8 mouse cellular contexts compared by ENCODE assay signal in the genomic region with DNA sequence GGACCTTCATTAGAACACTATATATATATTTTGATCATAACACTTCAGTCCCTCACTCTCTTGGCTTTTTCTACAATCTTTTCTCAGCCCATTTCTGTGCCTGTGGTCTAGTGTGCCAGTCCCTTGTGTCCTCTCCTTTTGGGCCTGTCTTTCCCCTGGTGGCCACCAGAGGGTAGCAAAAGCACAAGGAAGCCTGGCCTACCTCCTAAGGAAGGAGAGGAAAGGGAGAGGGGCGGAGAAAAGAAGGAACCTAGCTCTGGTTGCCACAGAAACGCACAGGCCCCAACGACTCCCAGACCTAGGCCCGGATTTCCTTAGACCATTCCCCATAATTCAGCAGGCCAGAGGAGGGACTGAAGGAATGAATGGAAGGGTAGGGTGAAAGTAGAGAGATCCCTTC. TPM values are rescaled to one million over a fixed set of nuclear protein-coding genes. Genes with fewer than 3 reads are reported as not detected.
DNase-seq lines count a peak whose midpoint lies in the region; ATAC-seq and TF ChIP-seq lines count a peak whose summit lies in the region.

No protein-coding gene starts in this region.

- DNase-seq in MEL-GATA-1-ER (ENCODE audit: extremely low read depth, low read depth): peak; percentile 68
- peak; percentile 83 to 89 for DNase-seq in cerebellum, adult 2 months
- DNase-seq in forelimb bud, embryonic 11.5 days (ENCODE audit: low read depth, low spot score): peak; percentile 94
- DNase-seq in heart, postnatal 4 days: peak; percentile 91
- DNase-seq in layer of hippocampus, adult 18-20 months (ENCODE audit: low spot score in 2 of 2): peak; percentile 81 to 95
- DNase-seq in lung, embryonic 14.5 days: peak; percentile 95
- DNase-seq in ovary, adult 18-20 months (ENCODE audit: low spot score): peak; percentile 71
- DNase-seq in thymus, adult 18-20 months: peak; percentile 45 to 59

- H3K4me3 ChIP-seq in cerebellum, adult 2 months (replicated peaks; ENCODE audit: insufficient read depth, low read depth, low read length): no peak overlapping the region
- no peak overlapping the region for H3K4me3 ChIP-seq in lung, embryonic 14.5 days (ENCODE audit: low read depth, low read length)

- H3K9ac ChIP-seq in lung, embryonic 14.5 days: no peak overlapping the region

- H3K27ac ChIP-seq in cerebellum, adult 2 months (ENCODE audit: insufficient read depth, low read length): no peak overlapping the region
- no peak overlapping the region for H3K27ac ChIP-seq in lung, embryonic 14.5 days (ENCODE audit: low read depth)

- peak overlapping the region; percentile 77 for H3K4me2 ChIP-seq in lung, embryonic 14.5 days

- no peaks in the 10 kb centered on the region for H3K9me3 ChIP-seq in lung, embryonic 14.5 days (ENCODE audit: low read depth, low read length)

- WGBS in cerebellum, adult 2 months: 4% methylated on average over 4 of the region's 4 CpGs
- WGBS in lung, embryonic 14.5 days: 2% methylated on average over 4 of the region's 4 CpGs

- TF ChIP-seq CTCF in cerebellum, adult 2 months (IDR thresholded peaks at IDR 0.05; ENCODE audit: borderline replicate concordance, insufficient read depth, low read depth, low read length): peak; percentile 87
- TF ChIP-seq CTCF in lung, embryonic 14.5 days (IDR thresholded peaks at IDR 0.05; ENCODE audit: low read depth): peak; percentile 98

- no peaks in the 10 kb centered on the region for H3K36me3 ChIP-seq in lung, embryonic 14.5 days (ENCODE audit: insufficient read depth)

- TF ChIP-seq POLR2A in cerebellum, adult 2 months (IDR thresholded peaks at IDR 0.05; ENCODE audit: borderline replicate concordance, insufficient read depth, low read length): no peak

- ATAC-seq in lung, embryonic 14.5 days (ENCODE audit: insufficient read depth): peak; percentile 16

- peaks cover 6% of the 10 kb centered on the region; the same call in 1 of the 2 replicates for H3K27me3 ChIP-seq in cerebellum, adult 2 months (ENCODE audit: control insufficient read depth, insufficient read depth, low read length)
- peaks cover 44% of the 10 kb centered on the region for H3K27me3 ChIP-seq in lung, embryonic 14.5 days (ENCODE audit: insufficient read depth, low read length)

- H3K4me1 ChIP-seq in cerebellum, adult 2 months (ENCODE audit: control insufficient read depth, insufficient read depth, low read length): peaks cover 12% of the 10 kb centered on the region
- H3K4me1 ChIP-seq in lung, embryonic 14.5 days (ENCODE audit: insufficient read depth): peaks cover 32% of the 10 kb centered on the region

RNA-seq across cellular contexts. Expression of a gene that starts 5.9 kb away (rescaled TPM):
- 31.9 and 37.0 TPM in 2 replicates for polyA plus RNA-seq in cerebellum, adult 2 months (2012; rRNA removed)
- under 1 TPM in 1 of 2 experiments, not detected in 1; 0.26 TPM for total RNA-seq in heart, postnatal 4 days (2021)
- 10 to 100 TPM; 78.2 to 80.1 TPM for total RNA-seq in layer of hippocampus, adult 18-20 months (2021)
- 4.7 and 5.8 TPM in 2 replicates for polyA plus RNA-seq in lung, embryonic 14.5 days (2014; fragmentation: Nextera tagmentation; extraction: Ambion mirVana)

RNA-seq across cellular contexts. Expression of a gene that starts 21.0 kb away (rescaled TPM):
- 0.36 and 0.64 TPM in 2 replicates for polyA plus RNA-seq in cerebellum, adult 2 months (2012; rRNA removed)
- 1 to 10 TPM; 3.1 to 3.7 TPM for total RNA-seq in heart, postnatal 4 days (2021)
- under 1 TPM; 0.53 to 0.77 TPM for total RNA-seq in layer of hippocampus, adult 18-20 months (2021)
- 24.6 and 27.0 TPM in 2 replicates for polyA plus RNA-seq in lung, embryonic 14.5 days (2014; fragmentation: Nextera tagmentation; extraction: Ambion mirVana)

RNA-seq across cellular contexts. Expression of a gene that starts 33.0 kb away (rescaled TPM):
- 142 and 147 TPM in 2 replicates for polyA plus RNA-seq in cerebellum, adult 2 months (2012; rRNA removed)
- total RNA-seq in heart, postnatal 4 days (2021): 10 to 100 TPM; 93.6 to 95.2 TPM
- total RNA-seq in layer of hippocampus, adult 18-20 months (2021): 100 to 1,000 TPM; 120 to 126 TPM
- polyA plus RNA-seq in lung, embryonic 14.5 days (2014; fragmentation: Nextera tagmentation; extraction: Ambion mirVana): 32.7 and 36.7 TPM in 2 replicates

RNA-seq across cellular contexts. Expression of a gene that starts 35.9 kb away (rescaled TPM):
- polyA plus RNA-seq in cerebellum, adult 2 months (2012; rRNA removed): 14.2 and 14.7 TPM in 2 replicates
- 10 to 100 TPM; 37.9 to 42.0 TPM for total RNA-seq in heart, postnatal 4 days (2021)
- total RNA-seq in layer of hippocampus, adult 18-20 months (2021): 10 to 100 TPM in 1 of 2 experiments, 1 to 10 TPM in 1; 8.4 to 11.4 TPM
- polyA plus RNA-seq in lung, embryonic 14.5 days (2014; fragmentation: Nextera tagmentation; extraction: Ambion mirVana): 68.3 and 70.4 TPM in 2 replicates

RNA-seq across cellular contexts. Expression of a gene that starts 44.9 kb away (rescaled TPM):
- 0.32 and 0.36 TPM in 2 replicates for polyA plus RNA-seq in cerebellum, adult 2 months (2012; rRNA removed)
- under 1 TPM; 0.14 to 0.23 TPM for total RNA-seq in heart, postnatal 4 days (2021)
- total RNA-seq in layer of hippocampus, adult 18-20 months (2021): under 1 TPM; 0.22 to 0.41 TPM
- polyA plus RNA-seq in lung, embryonic 14.5 days (2014; fragmentation: Nextera tagmentation; extraction: Ambion mirVana): 0.17 TPM in 1 of 2 replicates, not detected in the other

Comparison
In these comparisons a context has a peak if more than half of its experiments do, and no peak if none do; other contexts are left out.
1. RNA of a gene that starts 5.9 kb away (total RNA-seq): 78.2 to 80.1 TPM in layer of hippocampus, adult 18-20 months; 0.26 TPM in heart, postnatal 4 days; every median in the first group is over 10 times any median in the second.
2. Peak in every context shown above with its lines, with median percentiles within 50 percentile points of each other: DNase-seq.